Comparison of ENCODE assay signal across 8 mouse cellular contexts in the genomic region with DNA sequence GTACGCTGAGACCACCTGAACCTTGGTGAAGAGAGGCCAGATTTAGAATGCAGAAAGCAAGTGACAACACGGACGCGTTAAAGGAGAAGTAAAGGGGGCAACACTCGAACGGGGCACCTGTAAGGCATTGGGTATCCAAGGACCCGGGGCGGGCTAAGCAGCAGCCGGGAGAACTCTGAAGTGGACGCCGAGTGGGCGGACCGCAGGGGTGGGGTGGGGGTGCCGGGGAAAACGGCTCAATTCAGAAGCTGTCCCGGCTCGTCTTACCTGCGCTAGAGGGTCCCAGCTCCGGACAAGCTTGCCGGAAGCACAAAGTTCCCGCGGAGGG. TPM values are rescaled to one million over a fixed set of nuclear protein-coding genes. Genes with fewer than 3 reads are reported as not detected.
DNase-seq lines count a peak whose midpoint lies in the region; ATAC-seq and TF ChIP-seq lines count a peak whose summit lies in the region.

No protein-coding gene starts in this region.

- under 1% methylated on average over 22 of the region's 22 CpGs for WGBS in kidney, postnatal 0 days
- under 1% methylated on average over 22 of the region's 22 CpGs for WGBS in embryonic facial prominence, embryonic 11.5 days
- under 1% methylated on average over 20 of the region's 22 CpGs for WGBS in hindbrain, embryonic 16.5 days
- under 1% methylated on average over 22 of the region's 22 CpGs for WGBS in midbrain, embryonic 16.5 days

- H3K4me3 ChIP-seq in kidney, postnatal 0 days (replicated peaks; ENCODE audit: low read depth, low read length): peak overlapping the region; percentile 75
- H3K4me3 ChIP-seq in embryonic facial prominence, embryonic 11.5 days (ENCODE audit: low read depth, low read length): peak overlapping the region; percentile 89
- H3K4me3 ChIP-seq in hindbrain, embryonic 16.5 days (ENCODE audit: low read length): peak overlapping the region; percentile 93
- H3K4me3 ChIP-seq in midbrain, embryonic 16.5 days (ENCODE audit: low read depth, low read length): peak overlapping the region; percentile 69

- peak overlapping the region; percentile 65 for H3K27ac ChIP-seq in kidney, postnatal 0 days
- H3K27ac ChIP-seq in embryonic facial prominence, embryonic 11.5 days (replicated peaks; ENCODE audit: low read depth, low read length): peak overlapping the region; percentile 93
- peak overlapping the region; percentile 66 for H3K27ac ChIP-seq in hindbrain, embryonic 16.5 days (ENCODE audit: low read depth, low read length)
- peak overlapping the region; percentile 76 for H3K27ac ChIP-seq in midbrain, embryonic 16.5 days (ENCODE audit: low read length)

- no peaks in the 10 kb centered on the region; the same call in 1 of the 2 replicates for H3K4me1 ChIP-seq in kidney, postnatal 0 days (replicated peaks; ENCODE audit: insufficient read depth, low read length)
- no peaks in the 10 kb centered on the region for H3K4me1 ChIP-seq in embryonic facial prominence, embryonic 11.5 days (ENCODE audit: control insufficient read depth, insufficient read depth, low read length)
- H3K4me1 ChIP-seq in hindbrain, embryonic 16.5 days (ENCODE audit: control insufficient read depth, insufficient read depth, low read depth, low read length): peaks cover 28% of the 10 kb centered on the region
- H3K4me1 ChIP-seq in midbrain, embryonic 16.5 days (ENCODE audit: control insufficient read depth, insufficient read depth, low read length): peaks cover 36% of the 10 kb centered on the region

- no peaks in the 10 kb centered on the region for H3K36me3 ChIP-seq in kidney, postnatal 0 days (ENCODE audit: insufficient read depth, low read length)
- H3K36me3 ChIP-seq in embryonic facial prominence, embryonic 11.5 days (replicated peaks; ENCODE audit: control insufficient read depth, insufficient read depth, low read depth, low read length): no peaks in the 10 kb centered on the region
- no peaks in the 10 kb centered on the region for H3K36me3 ChIP-seq in hindbrain, embryonic 16.5 days (ENCODE audit: control insufficient read depth, insufficient read depth, low read length)
- no peaks in the 10 kb centered on the region for H3K36me3 ChIP-seq in midbrain, embryonic 16.5 days (ENCODE audit: control insufficient read depth, insufficient read depth, low read length)

- intact Hi-C loops in left cerebral cortex, postnatal 25 days (cut with DNase I): loop anchor here (5.0 kb wide), 1 partner anchor 82 kb away; the partner anchor contains the start of genes Bcs1l and Zfp142

- no peak for ATAC-seq in kidney, postnatal 0 days (replicated peaks; ENCODE audit: low FRiP score, low read depth)
- ATAC-seq in embryonic facial prominence, embryonic 11.5 days (replicated peaks; ENCODE audit: insufficient number of reproducible peaks, low FRiP score, low TSS enrichment, low read depth): no peak; the same call in 1 of the 2 replicates
- ATAC-seq in hindbrain, embryonic 16.5 days: no peak
- ATAC-seq in midbrain, embryonic 16.5 days: peak; percentile 81; the same call in 1 of the 2 replicates

- H3K4me2 ChIP-seq in kidney, postnatal 0 days (ENCODE audit: low read length): peak overlapping the region; percentile 72
- peak overlapping the region; percentile 52 for H3K4me2 ChIP-seq in embryonic facial prominence, embryonic 11.5 days (ENCODE audit: low read depth, low read length)
- H3K4me2 ChIP-seq in hindbrain, embryonic 16.5 days (ENCODE audit: low read length): peak overlapping the region; percentile 74
- peak overlapping the region; percentile 92 for H3K4me2 ChIP-seq in midbrain, embryonic 16.5 days (ENCODE audit: low read length)

- DNase-seq in kidney, postnatal 0 days (ENCODE audit: low spot score): no peak
- no peak for DNase-seq in kidney, postnatal 4 days
- no peak for DNase-seq in embryonic facial prominence, embryonic 11.5 days (ENCODE audit: low spot score)
- no peak for DNase-seq in left cerebral cortex, postnatal 25 days (ENCODE audit: low spot score in 2 of 2)
- DNase-seq in adrenal gland, adult 8-10 months: no peak
- DNase-seq in thymus, postnatal 14 days: no peak

- no peaks in the 10 kb centered on the region for H3K9me3 ChIP-seq in kidney, postnatal 0 days (replicated peaks; ENCODE audit: low read length)
- H3K9me3 ChIP-seq in embryonic facial prominence, embryonic 11.5 days (replicated peaks; ENCODE audit: control insufficient read depth, low read length): no peaks in the 10 kb centered on the region
- H3K9me3 ChIP-seq in hindbrain, embryonic 16.5 days (ENCODE audit: control insufficient read depth, low read length): no peaks in the 10 kb centered on the region
- H3K9me3 ChIP-seq in midbrain, embryonic 16.5 days (replicated peaks; ENCODE audit: control insufficient read depth, low read length, poor library complexity, severe bottlenecking): no peaks in the 10 kb centered on the region

- H3K9ac ChIP-seq in kidney, postnatal 0 days (ENCODE audit: low read depth, low read length): peak overlapping the region; percentile 61; the same call in 1 of the 2 replicates
- peak overlapping the region; percentile 69 for H3K9ac ChIP-seq in embryonic facial prominence, embryonic 11.5 days (replicated peaks; ENCODE audit: low read length)
- peak overlapping the region; percentile 77 for H3K9ac ChIP-seq in hindbrain, embryonic 16.5 days (ENCODE audit: low read depth, low read length)
- H3K9ac ChIP-seq in midbrain, embryonic 16.5 days (ENCODE audit: low read depth, low read length): peak overlapping the region; percentile 76

- H3K27me3 ChIP-seq in kidney, postnatal 0 days (ENCODE audit: insufficient read depth, low read length): no peaks in the 10 kb centered on the region
- no peaks in the 10 kb centered on the region for H3K27me3 ChIP-seq in embryonic facial prominence, embryonic 11.5 days (ENCODE audit: control insufficient read depth, insufficient read depth, low read length)
- H3K27me3 ChIP-seq in hindbrain, embryonic 16.5 days (replicated peaks; ENCODE audit: control insufficient read depth, insufficient read depth, low read length): no peaks in the 10 kb centered on the region
- H3K27me3 ChIP-seq in midbrain, embryonic 16.5 days (ENCODE audit: control insufficient read depth, insufficient read depth, low read depth, low read length): no peaks in the 10 kb centered on the region

- TF ChIP-seq CTCF in kidney, postnatal 0 days (IDR thresholded peaks at IDR 0.05; ENCODE audit: low read depth): no peak

RNA-seq across cellular contexts. Expression of gene Cnot9, which starts 0.5 kb away (rescaled TPM):
- polyA plus RNA-seq in kidney, postnatal 0 days (2015; fragmentation: Nextera tagmentation; extraction: Ambion mirVana): 49.8 and 51.6 TPM in 2 replicates
- 106 and 112 TPM in 2 replicates for polyA plus RNA-seq in embryonic facial prominence, embryonic 11.5 days (2014; fragmentation: Nextera tagmentation; extraction: Ambion mirVana)
- polyA plus RNA-seq in hindbrain, embryonic 16.5 days (2015; fragmentation: Nextera tagmentation; extraction: Ambion mirVana): 39.7 and 47.0 TPM in 2 replicates
- 47.7 and 48.9 TPM in 2 replicates for polyA plus RNA-seq in midbrain, embryonic 16.5 days (2015; fragmentation: Nextera tagmentation; extraction: Ambion mirVana)
- 10 to 100 TPM; 27.5 to 30.4 TPM for total RNA-seq in left cerebral cortex, postnatal 25 days (2021)
- 10 to 100 TPM; 27.1 to 29.4 (median 28.1) TPM for total RNA-seq in adrenal gland, adult 8-10 months (2022)

RNA-seq across cellular contexts. Expression of gene Plcd4, which starts 37.3 kb away (rescaled TPM):
- 1.0 and 1.1 TPM in 2 replicates for polyA plus RNA-seq in kidney, postnatal 0 days (2015; fragmentation: Nextera tagmentation; extraction: Ambion mirVana)
- 0.33 and 0.42 TPM in 2 replicates for polyA plus RNA-seq in embryonic facial prominence, embryonic 11.5 days (2014; fragmentation: Nextera tagmentation; extraction: Ambion mirVana)
- 6.8 and 9.3 TPM in 2 replicates for polyA plus RNA-seq in hindbrain, embryonic 16.5 days (2015; fragmentation: Nextera tagmentation; extraction: Ambion mirVana)
- polyA plus RNA-seq in midbrain, embryonic 16.5 days (2015; fragmentation: Nextera tagmentation; extraction: Ambion mirVana): 7.4 and 7.5 TPM in 2 replicates
- 10 to 100 TPM; 11.3 to 13.3 TPM for total RNA-seq in left cerebral cortex, postnatal 25 days (2021)
- 1 to 10 TPM; 1.1 to 2.1 (median 1.5) TPM for total RNA-seq in adrenal gland, adult 8-10 months (2022)

RNA-seq across cellular contexts. Expression of gene Usp37, which starts 38.7 kb away (rescaled TPM):
- polyA plus RNA-seq in kidney, postnatal 0 days (2015; fragmentation: Nextera tagmentation; extraction: Ambion mirVana): 17.4 and 20.2 TPM in 2 replicates
- polyA plus RNA-seq in embryonic facial prominence, embryonic 11.5 days (2014; fragmentation: Nextera tagmentation; extraction: Ambion mirVana): 45.7 and 46.5 TPM in 2 replicates
- 20.7 and 24.4 TPM in 2 replicates for polyA plus RNA-seq in hindbrain, embryonic 16.5 days (2015; fragmentation: Nextera tagmentation; extraction: Ambion mirVana)
- polyA plus RNA-seq in midbrain, embryonic 16.5 days (2015; fragmentation: Nextera tagmentation; extraction: Ambion mirVana): 27.3 and 28.1 TPM in 2 replicates
- total RNA-seq in left cerebral cortex, postnatal 25 days (2021): 10 to 100 TPM; 23.2 to 27.0 TPM
- total RNA-seq in adrenal gland, adult 8-10 months (2022): 10 to 100 TPM; 14.1 to 23.0 (median 17.8) TPM
